Mouse (Mus musculus) spleen, adult 18-20 months (tissue): ENCODE data around the gene Spata2l.
A peak's percentile ranks its signal among the peaks of the same experiment; 100 is the strongest.
"Not testable (repeated sequence)": the region's sequence is repeated elsewhere in the genome, so short reads cannot be mapped to it uniquely, and the experiment has no call there.

ENCODE experiments used
- DNase-seq, 2 experiments: peaks; one replicate each; pipeline ENCODE4 v3.0.0; 2022; ENCODE audit warnings: mixed read lengths in 2 of 2

Gene Spata2l

GRCm38 (mm10) chr8:123235520-123236497 is at the start of gene Spata2l:
Gene Spata2l, minus strand, starts transcription at chr8:123236233.
- peak; percentile 84 to 92 for DNase-seq

GRCm38 (mm10) chr8:123284493-123284892 is 48.5 kb upstream of the Spata2l start:
- DNase-seq: no peak

DNA sequence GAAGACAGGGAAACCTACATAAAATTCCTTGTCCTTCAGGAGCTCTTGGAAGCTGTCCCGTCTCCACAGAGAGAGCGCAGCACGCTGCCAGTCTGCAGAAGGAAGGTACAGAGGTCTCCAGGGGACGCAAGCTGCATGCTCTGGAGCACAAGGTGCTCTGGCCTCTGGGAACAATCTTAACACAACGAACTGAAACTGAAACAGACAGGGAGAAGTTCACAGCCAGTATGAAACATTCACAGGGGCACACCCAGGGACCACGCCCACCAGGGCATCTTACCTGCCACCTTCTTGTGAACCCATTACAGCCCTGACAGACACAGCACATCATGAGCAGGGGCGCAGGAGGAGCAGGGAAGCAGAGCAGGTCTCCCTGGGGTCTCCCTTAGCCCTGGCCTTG is 48.0 kb upstream of the Spata2l start:
- DNase-seq: peak; percentile 47 to 53

DNA sequence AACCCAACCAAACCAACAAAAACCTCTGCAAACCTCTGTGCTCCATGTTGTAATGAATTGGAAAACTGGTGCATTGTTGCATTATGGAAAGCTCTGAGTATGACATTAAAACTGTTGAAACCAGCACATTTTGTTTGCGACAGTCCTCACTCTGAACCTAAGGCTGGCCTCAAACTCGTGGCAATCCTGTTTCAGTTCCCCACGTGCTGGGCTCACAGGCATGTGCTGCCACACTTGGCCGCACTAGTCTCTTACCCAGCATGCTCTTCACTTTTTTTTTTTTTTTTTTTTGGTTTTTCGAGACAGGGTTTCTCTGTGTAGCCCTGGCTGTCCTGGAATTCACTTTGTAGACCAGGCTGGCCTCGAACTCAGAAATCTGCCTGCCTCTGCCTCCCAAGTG is 47.0 kb upstream of the Spata2l start:
- peak; percentile 27 to 35 for DNase-seq

DNA sequence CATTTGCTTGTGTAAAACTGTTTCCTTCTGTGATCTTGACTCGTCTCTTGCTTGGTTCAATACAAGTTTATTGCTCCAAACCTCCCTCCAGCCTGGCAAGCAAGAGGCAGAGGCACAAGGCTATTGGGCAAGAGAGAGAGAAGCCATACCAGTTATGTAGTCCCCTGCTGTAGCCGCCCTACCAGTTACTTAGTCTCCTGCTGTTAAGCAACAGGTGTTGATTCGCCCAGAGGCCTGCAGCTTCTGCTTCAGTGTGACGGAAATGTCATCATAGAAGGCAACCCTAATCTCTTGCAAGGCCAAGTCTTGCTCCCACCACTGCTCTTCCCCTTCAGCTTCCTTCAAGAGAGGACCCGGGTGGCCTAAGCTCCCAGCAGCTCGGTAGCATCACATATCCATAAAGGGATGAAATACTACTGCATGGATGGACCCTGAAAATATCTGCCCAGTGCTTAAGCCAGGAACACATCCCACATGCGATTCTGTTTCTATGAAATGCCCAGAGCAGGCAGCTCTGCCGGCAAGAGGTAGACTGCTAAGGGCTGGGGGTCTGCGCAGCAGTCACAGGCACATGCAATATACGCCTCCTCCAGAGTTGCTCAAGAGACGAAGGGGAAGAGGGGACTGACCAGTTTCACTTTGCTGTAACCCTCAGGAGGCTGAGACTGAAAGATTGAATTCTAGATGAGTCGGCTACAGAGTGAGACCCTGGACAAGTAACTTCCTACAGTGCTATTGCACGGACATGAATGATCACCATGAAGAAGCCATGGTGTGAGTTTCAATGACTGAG is 44.5 kb upstream of the Spata2l start:
- DNase-seq: no peak

DNA sequence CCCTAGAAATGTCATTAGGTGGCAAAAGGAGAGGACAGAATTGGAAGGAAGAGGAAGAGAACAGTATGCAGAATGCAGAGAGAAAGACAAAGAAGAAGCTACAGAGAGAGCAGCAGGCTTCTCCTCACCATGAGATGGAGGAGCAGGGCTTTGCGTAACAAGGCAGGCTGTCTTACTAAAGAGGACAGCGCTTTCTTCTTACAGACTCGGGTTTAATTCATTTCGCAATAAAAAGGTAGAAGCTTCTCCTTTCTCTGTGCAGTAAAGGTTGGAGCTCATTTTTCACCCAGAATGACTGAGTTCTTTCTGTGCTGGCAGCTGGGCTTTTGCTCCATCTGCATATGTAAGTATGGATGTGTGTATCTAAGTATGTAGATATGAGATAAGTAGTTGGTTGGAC is 43.8 kb upstream of the Spata2l start:
- DNase-seq: no peak

DNA sequence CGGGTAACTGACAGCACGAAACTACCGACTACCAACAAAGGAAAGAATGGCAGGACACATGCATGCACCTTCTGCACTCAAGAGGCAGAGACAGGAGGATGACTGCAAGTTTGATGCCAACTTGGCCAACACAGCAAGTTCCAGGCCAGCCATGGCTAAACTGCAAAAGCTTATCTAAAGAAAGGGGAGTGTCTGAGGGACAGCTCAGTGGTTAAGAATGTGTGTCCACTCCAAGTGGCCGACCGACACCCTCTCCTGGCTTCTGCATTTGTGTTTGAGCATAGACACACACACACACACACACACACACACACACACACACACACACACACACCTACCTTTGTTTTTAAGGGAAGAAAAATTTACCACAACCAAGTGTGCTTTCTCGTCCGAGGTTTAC is 42.4 kb upstream of the Spata2l start:
- no peak for DNase-seq

DNA sequence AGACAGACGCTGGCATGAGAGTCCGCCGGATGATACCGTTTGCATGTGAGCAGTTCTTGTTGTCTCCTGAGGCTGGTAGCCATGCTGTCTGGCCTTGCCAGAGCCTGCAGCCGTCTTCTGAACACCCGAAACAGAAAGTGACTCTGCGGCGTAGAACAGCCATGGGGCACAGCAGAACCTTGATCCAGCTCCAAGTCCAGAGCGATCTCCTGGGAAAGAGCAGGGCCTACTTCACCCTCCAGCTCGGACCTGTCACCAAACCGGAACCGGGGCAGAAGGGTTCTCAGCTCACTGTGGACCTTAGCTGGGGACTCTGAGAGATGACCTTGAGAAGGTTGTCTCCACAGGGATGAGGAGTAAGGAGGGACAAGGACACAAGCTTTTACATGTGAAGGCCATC is 39.1 kb upstream of the Spata2l start:
- no peak for DNase-seq

- no peak for DNase-seq
Measured at GRCm38 (mm10) chr8:123274447-123274846, 38.4 kb upstream of the Spata2l start.

DNA sequence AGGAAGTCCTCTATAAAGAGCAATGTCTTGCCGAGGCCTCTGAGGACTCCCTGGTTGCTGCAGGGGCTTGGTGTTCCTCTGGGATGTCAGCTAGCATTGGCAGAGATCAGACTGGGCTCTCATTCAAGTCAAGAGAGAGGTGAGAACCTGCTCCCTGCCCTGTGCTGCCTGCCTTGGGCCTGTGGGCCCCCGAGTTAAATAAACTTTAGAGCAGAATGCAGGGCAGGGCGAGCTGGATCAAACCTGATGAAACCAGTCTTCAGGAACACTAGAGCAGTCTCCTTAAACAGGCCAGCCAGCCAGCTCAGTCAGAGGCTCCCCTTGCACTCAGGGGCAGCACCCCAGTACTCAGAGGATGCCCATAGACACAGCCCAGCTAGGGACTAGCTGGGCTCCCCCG is 35.9 kb upstream of the Spata2l start:
- DNase-seq: no peak

- DNase-seq: no peak
Measured at GRCm38 (mm10) chr8:123271147-123271546, 35.1 kb upstream of the Spata2l start.

DNA sequence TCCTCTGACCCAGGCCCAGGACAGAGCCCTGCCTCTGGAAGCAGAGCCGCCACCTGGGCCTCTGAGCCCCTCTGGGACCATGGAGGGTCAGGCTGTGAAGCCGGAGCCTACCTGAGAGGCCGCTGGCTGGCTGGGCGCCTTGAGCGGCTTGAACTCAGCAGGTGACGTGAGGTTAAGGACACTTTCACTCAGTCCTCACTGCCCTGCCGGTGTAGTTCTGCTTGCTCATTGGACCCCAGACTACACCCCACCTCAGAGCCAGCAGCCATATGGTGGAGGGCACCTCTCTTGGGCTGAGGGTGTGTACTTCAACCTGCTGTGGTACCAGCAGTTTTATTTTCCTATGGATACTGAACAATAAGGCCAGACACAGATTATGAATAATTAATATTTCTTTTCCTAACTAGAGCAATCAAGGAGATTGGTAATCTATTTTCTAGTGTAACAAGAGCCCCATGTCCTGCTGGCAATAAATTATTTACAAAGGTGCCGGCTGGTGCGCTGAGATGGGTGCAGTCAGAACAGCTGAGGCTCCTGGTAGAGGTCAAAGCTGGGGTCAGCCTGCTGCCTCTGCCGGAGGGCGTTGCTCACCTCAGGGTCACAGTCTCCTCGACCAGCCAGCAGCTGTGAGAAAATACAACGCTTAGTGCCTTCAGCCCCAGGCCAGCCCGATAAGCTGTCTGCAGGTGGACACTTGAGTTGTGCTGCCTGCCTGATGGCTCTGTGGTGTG is 32.1 kb upstream of the Spata2l start:
- DNase-seq: no peak

- DNase-seq: not testable (repeated sequence)
Measured at GRCm38 (mm10) chr8:123257593-123257992, 21.6 kb upstream of the Spata2l start.

DNA sequence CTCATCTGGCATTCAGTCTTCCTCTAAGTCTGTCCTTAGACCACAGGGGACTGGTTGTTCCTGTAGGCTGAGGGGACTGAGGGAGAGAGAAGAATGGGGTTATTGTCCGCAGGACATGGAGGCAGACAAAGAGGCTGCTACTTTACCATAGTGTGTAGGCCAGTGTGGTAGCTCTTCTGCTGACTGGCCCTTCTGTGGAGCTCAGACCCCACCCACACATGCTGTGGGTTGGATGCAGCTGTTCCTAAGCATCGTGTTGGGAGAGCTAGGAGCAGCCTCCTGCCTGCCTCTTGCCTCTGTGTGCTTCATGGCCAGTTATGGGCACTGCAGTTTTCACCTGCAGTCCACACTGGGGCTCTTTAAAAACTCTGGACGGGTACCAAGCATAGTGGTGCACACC is 21.1 kb upstream of the Spata2l start:
- no peak for DNase-seq

- DNase-seq: no peak
Measured at GRCm38 (mm10) chr8:123255170-123255569, 19.1 kb upstream of the Spata2l start.

DNA sequence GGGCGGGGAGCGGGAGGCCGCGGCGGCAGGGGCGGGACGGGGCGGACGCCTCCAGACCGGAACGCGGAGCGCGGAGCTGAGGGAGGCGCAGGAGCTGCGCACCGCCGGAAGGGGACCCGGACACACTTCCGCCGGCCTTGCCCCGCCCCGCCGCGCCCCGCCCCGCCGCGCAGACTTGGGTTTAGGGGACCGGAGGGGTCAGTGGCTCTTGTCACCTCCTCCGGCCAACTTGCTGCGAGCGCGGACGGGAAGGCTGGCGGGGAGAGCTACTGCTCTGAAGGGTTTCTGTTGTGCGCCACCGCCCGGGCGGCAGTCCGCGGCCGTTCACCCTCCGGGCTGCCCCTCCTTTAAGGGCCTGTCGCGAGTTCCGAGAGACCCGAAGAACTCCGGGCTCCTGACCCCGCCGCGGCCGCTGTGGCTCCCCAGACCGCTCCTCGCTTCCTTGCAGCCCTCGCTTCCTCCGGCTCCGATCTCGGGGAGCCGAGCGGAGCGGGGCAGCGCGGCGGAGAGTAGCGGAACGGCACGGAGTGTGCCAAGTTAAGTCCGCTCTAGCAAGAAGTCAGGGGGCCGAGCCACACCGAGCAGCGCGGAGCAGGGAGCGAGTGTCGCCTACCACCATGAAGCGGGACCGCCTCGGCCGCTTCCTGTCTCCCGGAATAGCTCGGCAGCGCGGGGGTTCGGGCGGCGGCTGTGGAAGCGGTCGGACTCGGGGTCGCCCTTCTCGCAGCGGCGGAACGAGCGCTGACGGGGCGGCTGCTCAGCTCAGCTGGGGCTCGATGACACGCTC is 18.3 kb upstream of the Spata2l start, which contains the start of the genes Zfp276 and Vps9d1:
Gene Zfp276, plus strand, starts transcription at position 97 of the 787 bp plus-strand sequence.
Gene Vps9d1, minus strand, starts transcription at position 250 of the 787 bp plus-strand sequence.
- DNase-seq: peak; percentile 73 to 83

- DNase-seq: no peak
Measured at GRCm38 (mm10) chr8:123253451-123254098, 17.5 kb upstream of the Spata2l start.

- no peak for DNase-seq
Measured at GRCm38 (mm10) chr8:123252925-123253324, 16.9 kb upstream of the Spata2l start.

DNA sequence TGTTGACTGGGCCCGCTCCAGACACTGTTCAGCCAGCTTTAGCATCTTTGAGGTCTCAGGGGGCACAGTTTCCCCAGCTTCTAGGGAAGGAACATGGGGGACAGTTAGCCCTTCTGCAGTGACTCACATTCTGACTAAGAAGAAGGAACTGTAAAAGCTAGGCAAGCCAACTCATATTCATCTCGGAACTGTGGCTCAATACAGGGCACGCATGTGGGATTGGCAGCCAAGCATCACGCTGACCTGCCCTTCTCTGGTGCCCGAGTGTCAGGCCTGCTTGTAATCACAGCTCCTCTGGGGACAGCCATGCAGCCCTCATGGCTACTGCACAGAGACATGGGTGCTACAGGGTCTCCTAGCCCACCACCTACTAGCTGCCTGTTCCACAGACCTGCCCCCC is 14.9 kb upstream of the Spata2l start:
- no peak for DNase-seq

DNA sequence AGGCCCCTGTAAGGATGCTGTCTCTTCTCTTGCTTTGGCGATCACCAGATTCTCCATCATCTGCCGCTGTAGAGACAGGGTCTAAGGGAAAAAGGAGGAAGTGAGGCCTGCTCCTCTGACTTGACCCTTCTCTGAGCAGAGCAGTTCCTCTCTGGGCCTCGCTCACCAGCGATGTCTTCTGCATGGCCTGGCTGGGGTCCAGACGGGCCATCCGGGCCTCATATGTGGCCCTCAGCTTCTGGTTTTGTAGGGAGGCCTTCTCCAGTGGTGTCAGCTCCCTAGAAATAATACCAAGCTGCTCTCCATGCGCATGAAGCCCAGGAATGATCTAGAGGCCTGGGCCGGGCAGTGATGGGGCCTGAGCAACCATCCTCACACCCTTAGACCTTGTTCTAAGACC is 12.6 kb upstream of the Spata2l start:
- DNase-seq: no peak

DNA sequence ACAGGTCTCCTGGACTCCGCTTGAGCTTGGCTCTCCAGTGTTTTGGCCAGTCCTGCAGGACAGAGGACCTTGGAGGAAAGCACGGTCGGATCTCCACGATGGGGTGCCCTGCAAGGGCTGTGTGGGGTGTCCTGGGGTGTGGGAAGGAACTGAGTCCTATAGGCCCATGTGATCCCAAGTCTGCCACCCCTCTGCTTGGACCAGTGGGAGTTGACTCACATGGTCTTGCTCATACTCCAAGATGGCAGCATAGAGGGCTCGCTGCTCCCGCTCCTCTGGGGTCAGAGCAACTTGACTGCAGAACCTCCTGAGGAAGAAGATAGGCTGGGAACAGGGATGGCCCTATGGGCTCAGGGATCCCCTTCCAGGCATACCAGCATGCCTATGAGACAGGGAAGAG is 11.7 kb upstream of the Spata2l start:
- DNase-seq: no peak
